Mouse (Mus musculus) layer of hippocampus, adult 9-10 months (tissue): ENCODE measurements around the gene Atf5.

ENCODE experiments used
- DNase-seq: peaks from one replicate; pipeline ENCODE4 v3.0.0; 2022; ENCODE audit warnings: low spot score

Gene Atf5

DNA sequence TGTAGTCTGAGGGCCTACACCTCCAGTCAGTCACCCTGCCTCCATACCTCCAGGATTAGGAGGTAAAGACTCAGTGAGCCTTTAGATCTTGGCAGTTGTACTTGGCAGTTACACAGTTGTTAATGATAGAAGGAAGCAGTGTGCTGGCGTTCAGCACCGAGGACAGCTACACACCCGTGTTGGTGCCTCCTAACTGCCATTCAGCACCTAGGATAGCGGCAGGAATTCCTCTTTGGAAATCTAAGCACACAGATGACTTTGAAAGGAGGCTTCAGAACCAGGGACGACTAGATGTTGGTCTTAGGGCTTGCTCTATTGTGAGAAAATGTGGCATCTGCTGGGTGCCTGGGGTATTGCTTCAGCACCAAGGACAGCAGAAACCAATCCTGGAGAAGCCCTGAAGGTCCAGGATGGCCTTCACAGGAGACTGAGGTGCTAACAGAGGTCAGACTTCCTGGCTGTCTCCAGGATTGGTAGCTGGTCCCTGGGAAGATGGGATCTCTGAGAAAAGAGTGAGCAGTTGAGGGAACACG, 46.3 kb downstream of the Atf5 start:
- DNase-seq = no peak

DNA sequence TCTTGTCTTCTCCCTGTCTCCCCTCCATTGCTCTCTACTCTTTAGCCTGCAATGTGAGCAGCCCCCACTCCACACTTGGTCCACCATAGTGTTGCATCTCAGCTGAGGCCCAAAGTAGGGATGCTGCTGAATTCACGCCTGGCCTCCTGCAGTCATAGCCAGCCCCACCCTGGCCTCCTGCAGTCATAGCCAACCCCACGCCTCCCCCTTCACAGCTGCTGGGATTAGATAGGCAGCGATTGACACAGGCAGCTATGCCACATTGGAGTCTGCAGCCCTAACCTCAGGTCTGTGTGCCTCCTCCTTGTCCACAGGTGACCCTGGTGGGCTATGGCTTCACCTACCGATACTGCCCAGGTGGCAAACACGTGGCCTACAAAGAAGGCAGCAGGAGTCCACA, 48.3 kb downstream of the Atf5 start:
- no peak for DNase-seq
